ENCODE assay signal across 8 mouse cellular contexts in the genomic region with DNA sequence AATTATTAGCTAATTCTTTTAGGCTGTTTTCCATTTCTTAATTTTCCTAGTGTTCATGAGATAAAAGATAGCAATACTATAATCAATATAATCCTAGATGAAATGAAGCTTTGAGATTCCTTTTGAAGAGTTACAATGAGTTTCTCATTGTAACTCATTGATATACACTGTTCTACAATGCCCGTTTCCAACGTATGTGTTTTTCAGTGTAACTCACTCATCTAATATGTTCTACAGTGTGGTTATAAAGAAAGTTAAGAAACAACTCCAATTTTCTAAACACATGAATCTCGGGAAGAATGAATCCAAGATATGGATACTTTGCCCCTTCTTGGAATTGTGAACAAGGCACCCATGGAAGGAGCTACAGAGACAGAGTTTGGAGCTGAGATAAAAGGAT. TPM values are rescaled to one million over a fixed set of nuclear protein-coding genes. Genes with fewer than 3 reads are reported as not detected.
DNase-seq lines count a peak whose midpoint lies in the region; ATAC-seq and TF ChIP-seq lines count a peak whose summit lies in the region.

No protein-coding gene starts in this region.

- TF ChIP-seq CTCF in brain, embryonic 14.5 days (IDR thresholded peaks at IDR 0.05; ENCODE audit: borderline replicate concordance, extremely low read depth, insufficient read depth, insufficient read length): no peak

- H3K4me3 ChIP-seq in forebrain, embryonic 11.5 days (ENCODE audit: low read depth, low read length): no peak overlapping the region
- no peak overlapping the region for H3K4me3 ChIP-seq in heart, embryonic 13.5 days
- H3K4me3 ChIP-seq in kidney, embryonic 16.5 days (ENCODE audit: low read length): no peak overlapping the region
- H3K4me3 ChIP-seq in limb, embryonic 14.5 days (replicated peaks; ENCODE audit: low read length): no peak overlapping the region
- H3K4me3 ChIP-seq in midbrain, embryonic 16.5 days (ENCODE audit: low read depth, low read length): no peak overlapping the region

- DNase-seq in 3T3-L1 (ENCODE audit: low read depth, low spot score): peak; percentile 100
- peak; percentile 100 for DNase-seq in brain, embryonic 14.5 days (ENCODE audit: low read depth)
- peak; percentile 100 for DNase-seq in forebrain, embryonic 11.5 days (ENCODE audit: low spot score)
- peak; percentile 100 for DNase-seq in limb, embryonic 14.5 days (ENCODE audit: low spot score)
- peak; percentile 100 for DNase-seq in spleen, postnatal 10 days (ENCODE audit: low spot score in 2 of 2)

- 69% methylated on average over 3 of the region's 3 CpGs for WGBS in forebrain, embryonic 11.5 days
- 65% methylated on average over 3 of the region's 3 CpGs for WGBS in heart, embryonic 13.5 days
- WGBS in kidney, embryonic 16.5 days: 70% methylated on average over 3 of the region's 3 CpGs
- 70% methylated on average over 3 of the region's 3 CpGs for WGBS in limb, embryonic 14.5 days
- 70% methylated on average over 3 of the region's 3 CpGs for WGBS in midbrain, embryonic 16.5 days

- H3K9me3 ChIP-seq in forebrain, embryonic 11.5 days (ENCODE audit: control insufficient read depth, low read length): no peaks in the 10 kb centered on the region
- peaks cover 4% of the 10 kb centered on the region for H3K9me3 ChIP-seq in heart, embryonic 13.5 days
- H3K9me3 ChIP-seq in kidney, embryonic 16.5 days (ENCODE audit: low read length): no peaks in the 10 kb centered on the region
- H3K9me3 ChIP-seq in limb, embryonic 14.5 days (ENCODE audit: control insufficient read depth, low read length): no peaks in the 10 kb centered on the region
- H3K9me3 ChIP-seq in midbrain, embryonic 16.5 days (replicated peaks; ENCODE audit: control insufficient read depth, low read length, poor library complexity, severe bottlenecking): no peaks in the 10 kb centered on the region

- H3K4me2 ChIP-seq in forebrain, embryonic 11.5 days (ENCODE audit: low read depth, low read length, severe bottlenecking): no peak overlapping the region
- no peak overlapping the region for H3K4me2 ChIP-seq in heart, embryonic 13.5 days
- H3K4me2 ChIP-seq in kidney, embryonic 16.5 days (replicated peaks; ENCODE audit: low read depth, low read length): no peak overlapping the region
- H3K4me2 ChIP-seq in limb, embryonic 14.5 days (replicated peaks; ENCODE audit: low read depth, low read length, severe bottlenecking): no peak overlapping the region
- no peak overlapping the region for H3K4me2 ChIP-seq in midbrain, embryonic 16.5 days (ENCODE audit: low read length)

- peak; percentile 100 for ATAC-seq in forebrain, embryonic 11.5 days (replicated peaks; ENCODE audit: low FRiP score)
- peak; percentile 100 for ATAC-seq in heart, embryonic 13.5 days (ENCODE audit: extremely low read depth, insufficient number of reproducible peaks, low FRiP score, low TSS enrichment)
- peak; percentile 100 for ATAC-seq in kidney, embryonic 16.5 days (ENCODE audit: low FRiP score, low TSS enrichment)
- peak; percentile 100 for ATAC-seq in limb, embryonic 14.5 days (ENCODE audit: low FRiP score, low read depth)
- peak; percentile 100 for ATAC-seq in midbrain, embryonic 16.5 days

- no peak overlapping the region for H3K9ac ChIP-seq in forebrain, embryonic 11.5 days (ENCODE audit: low read length)
- H3K9ac ChIP-seq in heart, embryonic 13.5 days: no peak overlapping the region
- H3K9ac ChIP-seq in kidney, embryonic 16.5 days (replicated peaks; ENCODE audit: low read length): no peak overlapping the region
- H3K9ac ChIP-seq in limb, embryonic 14.5 days (ENCODE audit: low read depth, low read length, severe bottlenecking): no peak overlapping the region
- H3K9ac ChIP-seq in midbrain, embryonic 16.5 days (ENCODE audit: low read depth, low read length): no peak overlapping the region

- no peak overlapping the region for H3K27ac ChIP-seq in forebrain, embryonic 11.5 days (ENCODE audit: low read depth, low read length)
- no peak overlapping the region for H3K27ac ChIP-seq in heart, embryonic 13.5 days (replicated peaks)
- H3K27ac ChIP-seq in kidney, embryonic 16.5 days (ENCODE audit: low read length): no peak overlapping the region
- H3K27ac ChIP-seq in limb, embryonic 14.5 days (replicated peaks; ENCODE audit: low read depth, low read length): no peak overlapping the region
- no peak overlapping the region for H3K27ac ChIP-seq in midbrain, embryonic 16.5 days (ENCODE audit: low read length)

- H3K4me1 ChIP-seq in forebrain, embryonic 11.5 days (replicated peaks; ENCODE audit: control insufficient read depth, insufficient read depth, low read length): no peaks in the 10 kb centered on the region
- H3K4me1 ChIP-seq in heart, embryonic 13.5 days: no peaks in the 10 kb centered on the region
- H3K4me1 ChIP-seq in kidney, embryonic 16.5 days (ENCODE audit: insufficient read depth, low read length): no peaks in the 10 kb centered on the region
- no peaks in the 10 kb centered on the region for H3K4me1 ChIP-seq in limb, embryonic 14.5 days (ENCODE audit: control insufficient read depth, insufficient read depth, low read length)
- no peaks in the 10 kb centered on the region for H3K4me1 ChIP-seq in midbrain, embryonic 16.5 days (ENCODE audit: control insufficient read depth, insufficient read depth, low read length)

- H3K27me3 ChIP-seq in forebrain, embryonic 11.5 days (ENCODE audit: control insufficient read depth, insufficient read depth, low read length): no peaks in the 10 kb centered on the region
- H3K27me3 ChIP-seq in heart, embryonic 13.5 days (replicated peaks): no peaks in the 10 kb centered on the region
- no peaks in the 10 kb centered on the region for H3K27me3 ChIP-seq in kidney, embryonic 16.5 days (ENCODE audit: insufficient read depth, low read length)
- H3K27me3 ChIP-seq in limb, embryonic 14.5 days (ENCODE audit: control insufficient read depth, insufficient read depth, low read length): no peaks in the 10 kb centered on the region
- no peaks in the 10 kb centered on the region for H3K27me3 ChIP-seq in midbrain, embryonic 16.5 days (ENCODE audit: control insufficient read depth, insufficient read depth, low read depth, low read length)

- H3K36me3 ChIP-seq in forebrain, embryonic 11.5 days (ENCODE audit: control insufficient read depth, insufficient read depth, low read length): no peaks in the 10 kb centered on the region
- no peaks in the 10 kb centered on the region for H3K36me3 ChIP-seq in heart, embryonic 13.5 days
- no peaks in the 10 kb centered on the region for H3K36me3 ChIP-seq in kidney, embryonic 16.5 days (ENCODE audit: insufficient read depth, low read length)
- H3K36me3 ChIP-seq in limb, embryonic 14.5 days (ENCODE audit: control insufficient read depth, insufficient read depth, low read length): no peaks in the 10 kb centered on the region
- H3K36me3 ChIP-seq in midbrain, embryonic 16.5 days (ENCODE audit: control insufficient read depth, insufficient read depth, low read length): no peaks in the 10 kb centered on the region

- no peak for TF ChIP-seq POLR2A in brain, embryonic 14.5 days (IDR thresholded peaks at IDR 0.05; ENCODE audit: borderline replicate concordance, extremely low read depth, insufficient read depth, insufficient read length, poor library complexity, severe bottlenecking)
- TF ChIP-seq POLR2A in limb, embryonic 14.5 days (IDR thresholded peaks at IDR 0.05; ENCODE audit: borderline replicate concordance, extremely low read depth, insufficient read depth, insufficient read length): no peak

RNA-seq across cellular contexts. Expression of a gene that starts 35.5 kb away (rescaled TPM):
- polyA plus RNA-seq in brain, embryonic 14.5 days (2012; rRNA removed): 24.8 and 41.7 TPM in 2 replicates
- polyA plus RNA-seq in forebrain, embryonic 11.5 days (2014; fragmentation: Nextera tagmentation; extraction: Ambion mirVana): 124 and 133 TPM in 2 replicates
- polyA plus RNA-seq in heart, embryonic 13.5 days (2015; fragmentation: Nextera tagmentation; extraction: Ambion mirVana): 4.9 and 8.6 TPM in 2 replicates
- 3.7 and 4.2 TPM in 2 replicates for polyA plus RNA-seq in kidney, embryonic 16.5 days (2015; fragmentation: Nextera tagmentation; extraction: Ambion mirVana)
- 3.3 and 3.4 TPM in 2 replicates for polyA plus RNA-seq in limb, embryonic 14.5 days (2012; rRNA removed)
- 17.7 and 19.1 TPM in 2 replicates for polyA plus RNA-seq in limb, embryonic 14.5 days (2014; fragmentation: Nextera tagmentation; extraction: Ambion mirVana)
- polyA plus RNA-seq in midbrain, embryonic 16.5 days (2015; fragmentation: Nextera tagmentation; extraction: Ambion mirVana): 269 and 294 TPM in 2 replicates
